ENCODE assay signal across 8 mouse cellular contexts in the genomic region with DNA sequence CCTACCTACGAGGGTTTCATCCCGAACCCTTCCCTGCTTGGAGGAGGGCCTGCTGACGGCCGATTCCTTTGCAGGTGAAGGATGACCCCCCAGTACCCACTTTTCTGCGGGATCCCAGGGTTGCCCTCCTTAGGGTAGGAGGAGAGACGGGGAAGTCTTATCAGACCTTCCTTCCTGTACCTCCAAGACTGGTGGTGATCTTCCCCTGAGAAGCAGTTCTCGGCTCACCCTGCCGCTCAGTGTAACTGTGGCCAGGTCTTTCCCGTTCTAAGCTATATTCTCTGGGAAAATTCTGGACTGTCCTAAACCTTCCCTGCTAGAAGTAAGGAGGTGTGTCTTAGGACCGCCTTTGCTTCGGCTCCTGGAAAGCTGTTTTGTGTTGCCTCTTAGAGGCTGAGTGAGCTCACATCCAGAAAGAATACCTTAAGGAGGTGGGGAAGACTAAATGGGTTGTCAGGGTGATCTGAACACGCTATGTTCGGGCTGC. TPM values are rescaled to one million over a fixed set of nuclear protein-coding genes. Genes with fewer than 3 reads are reported as not detected.
DNase-seq lines count a peak whose midpoint lies in the region; ATAC-seq lines count a peak whose summit lies in the region.

No protein-coding gene starts in this region.

- peak overlapping the region; percentile 92 for H3K9ac ChIP-seq in kidney, embryonic 16.5 days (replicated peaks; ENCODE audit: low read length)

- under 1% methylated on average over 13 of the region's 13 CpGs for WGBS in kidney, embryonic 16.5 days
- WGBS in hindbrain, embryonic 10.5 days, result under 1% methylated on average over 13 of the region's 13 CpGs

- H3K4me3 ChIP-seq in kidney, embryonic 16.5 days (ENCODE audit: low read length), result peak overlapping the region; percentile 94
- H3K4me3 ChIP-seq in hindbrain, embryonic 10.5 days, result peak overlapping the region; percentile 90

- peaks cover 25% of the 10 kb centered on the region for H3K4me1 ChIP-seq in kidney, embryonic 16.5 days (ENCODE audit: insufficient read depth, low read length)
- peaks cover 29% of the 10 kb centered on the region for H3K4me1 ChIP-seq in hindbrain, embryonic 10.5 days (replicated peaks)

- peak overlapping the region; percentile 100 for H3K27ac ChIP-seq in kidney, embryonic 16.5 days (ENCODE audit: low read length)
- H3K27ac ChIP-seq in hindbrain, embryonic 10.5 days, result peak overlapping the region; percentile 99

- peak; percentile 9 for ATAC-seq in kidney, embryonic 16.5 days (ENCODE audit: low FRiP score, low TSS enrichment)
- peak; percentile 17 for ATAC-seq in megakaryocyte progenitor cell, adult 5-6 weeks (replicated peaks; ENCODE audit: poor library complexity)

- no peaks in the 10 kb centered on the region for H3K9me3 ChIP-seq in kidney, embryonic 16.5 days (ENCODE audit: low read length)
- H3K9me3 ChIP-seq in hindbrain, embryonic 10.5 days, result no peaks in the 10 kb centered on the region

- H3K27me3 ChIP-seq in kidney, embryonic 16.5 days (ENCODE audit: insufficient read depth, low read length), result no peaks in the 10 kb centered on the region
- no peaks in the 10 kb centered on the region for H3K27me3 ChIP-seq in hindbrain, embryonic 10.5 days (ENCODE audit: insufficient read depth, poor library complexity, severe bottlenecking)

- DNase-seq in kidney, adult 8-10 months, result no peak
- peak; percentile 67 for DNase-seq in brain, adult 2 months (ENCODE audit: low read depth, low spot score)
- no peak for DNase-seq in hindbrain, embryonic 10.5 days (ENCODE audit: low spot score)
- no peak for DNase-seq in thymus, postnatal 4 days
- DNase-seq in thymus, postnatal 25 days, result no peak
- no peak for DNase-seq in thymus, postnatal 10 days (ENCODE audit: low spot score in 2 of 2)

- H3K4me2 ChIP-seq in kidney, embryonic 16.5 days (replicated peaks; ENCODE audit: low read depth, low read length), result peak overlapping the region; percentile 73

- peaks cover 24% of the 10 kb centered on the region for H3K36me3 ChIP-seq in kidney, embryonic 16.5 days (ENCODE audit: insufficient read depth, low read length)
- H3K36me3 ChIP-seq in hindbrain, embryonic 10.5 days, result peaks cover 42% of the 10 kb centered on the region

RNA-seq across cellular contexts. Expression of gene Oard1, which starts 0.5 kb away (rescaled TPM):
- 70.2 and 77.9 TPM in 2 replicates for polyA plus RNA-seq in kidney, embryonic 16.5 days (2015; fragmentation: Nextera tagmentation; extraction: Ambion mirVana)
- polyA plus RNA-seq in hindbrain, embryonic 10.5 days (2016; fragmentation: Nextera tagmentation; extraction: Ambion mirVana), result 81.8 and 99.4 TPM in 2 replicates
- total RNA-seq in megakaryocyte progenitor cell, adult 5-6 weeks (2015), result 39.8 and 42.4 TPM in 2 replicates
- 57.9 and 60.9 TPM in 2 replicates for total RNA-seq in megakaryocyte progenitor cell, adult 5-6 weeks (2017)

RNA-seq across cellular contexts. Expression of gene Nfya, which starts 0.6 kb away (rescaled TPM):
- 16.6 and 18.9 TPM in 2 replicates for polyA plus RNA-seq in kidney, embryonic 16.5 days (2015; fragmentation: Nextera tagmentation; extraction: Ambion mirVana)
- polyA plus RNA-seq in hindbrain, embryonic 10.5 days (2016; fragmentation: Nextera tagmentation; extraction: Ambion mirVana), result 19.2 and 19.5 TPM in 2 replicates
- total RNA-seq in megakaryocyte progenitor cell, adult 5-6 weeks (2015), result 103 and 105 TPM in 2 replicates
- total RNA-seq in megakaryocyte progenitor cell, adult 5-6 weeks (2017), result 34.4 and 38.0 TPM in 2 replicates

RNA-seq across cellular contexts. Expression of gene Apobec2, which starts 22.4 kb away (rescaled TPM):
- 2.6 and 2.7 TPM in 2 replicates for polyA plus RNA-seq in kidney, embryonic 16.5 days (2015; fragmentation: Nextera tagmentation; extraction: Ambion mirVana)
- 0.98 and 1.4 TPM in 2 replicates for polyA plus RNA-seq in hindbrain, embryonic 10.5 days (2016; fragmentation: Nextera tagmentation; extraction: Ambion mirVana)
- not detected in 2 replicates for total RNA-seq in megakaryocyte progenitor cell, adult 5-6 weeks (2015)
- not detected in 2 replicates for total RNA-seq in megakaryocyte progenitor cell, adult 5-6 weeks (2017)

RNA-seq across cellular contexts. Expression of gene Tspo2, which starts 41.0 kb away (rescaled TPM):
- polyA plus RNA-seq in kidney, embryonic 16.5 days (2015; fragmentation: Nextera tagmentation; extraction: Ambion mirVana), result 1.7 and 2.0 TPM in 2 replicates
- polyA plus RNA-seq in hindbrain, embryonic 10.5 days (2016; fragmentation: Nextera tagmentation; extraction: Ambion mirVana), result 0.26 and 0.96 TPM in 2 replicates
- total RNA-seq in megakaryocyte progenitor cell, adult 5-6 weeks (2015), result 5.9 and 18.8 TPM in 2 replicates
- 4.2 and 6.8 TPM in 2 replicates for total RNA-seq in megakaryocyte progenitor cell, adult 5-6 weeks (2017)

RNA-seq across cellular contexts. Expression of gene Unc5cl, which starts 44.4 kb away (rescaled TPM):
- polyA plus RNA-seq in kidney, embryonic 16.5 days (2015; fragmentation: Nextera tagmentation; extraction: Ambion mirVana), result 8.3 and 8.8 TPM in 2 replicates
- polyA plus RNA-seq in hindbrain, embryonic 10.5 days (2016; fragmentation: Nextera tagmentation; extraction: Ambion mirVana), result 0.07 and 0.56 TPM in 2 replicates
- total RNA-seq in megakaryocyte progenitor cell, adult 5-6 weeks (2015), result 0.42 and 0.66 TPM in 2 replicates
- total RNA-seq in megakaryocyte progenitor cell, adult 5-6 weeks (2017), result 0.79 and 3.6 TPM in 2 replicates
